Mouse (Mus musculus) left cerebral cortex, postnatal 36 days (tissue): ENCODE data around the gene Scn10a. TPM values are rescaled to one million over a fixed set of nuclear protein-coding genes. Genes with fewer than 3 reads are reported as not detected.

Source experiments
- total RNA-seq, 2 experiments: library from RNA; stranded (reverse); gene quantifications; 2 replicates each; pipeline ENCODE4 v1.2.3; 2021

Gene Scn10a
- total RNA-seq, 2 experiments from 2014 or later = 0.07 to 0.23 TPM

Other genes with a start within 250 kb of the Scn10a start
- 1 to 10 TPM; 2.8 to 5.4 TPM for gene Scn5a, start 140.3 kb downstream of the Scn10a start, total RNA-seq
- gene Scn11a, start 106.1 kb upstream of the Scn10a start, total RNA-seq = under 1 TPM; 0.12 to 0.34 TPM
- gene Wdr48, start 175.6 kb upstream of the Scn10a start, total RNA-seq = 10 to 100 TPM; 70.0 to 85.9 TPM
- gene Gorasp1, start 218.2 kb upstream of the Scn10a start, total RNA-seq = 10 to 100 TPM; 36.3 to 40.6 TPM
- under 1 TPM; 0.50 to 0.67 TPM for gene Ttc21a, start 218.3 kb upstream of the Scn10a start, total RNA-seq